Mouse (Mus musculus) layer of hippocampus, adult 2 months (tissue): ENCODE measurements around the gene Fmo3. TPM values are rescaled to one million over a fixed set of nuclear protein-coding genes. Genes with fewer than 3 reads are reported as not detected.

Experiments used
- DNase-seq, 2 experiments: peaks; one replicate each; pipeline ENCODE4 v3.0.0; 2022; ENCODE audit warnings: low spot score in 2 of 2
- H3K27ac ChIP-seq: fragments of 200-600 bp; 2 replicates; pipeline ENCODE4 v1.8.1; 2022
- H3K4me3 ChIP-seq: fragments of 200-600 bp; 2 replicates; pipeline ENCODE4 v1.8.1; 2022; ENCODE audit warnings: mild to moderate bottlenecking
- CTCF ChIP-seq: fragments of 200-600 bp; conservative IDR thresholded peaks from 2 replicates; pipeline ENCODE4 v1.8.1; 2022; ENCODE audit warnings: antibody characterized with exemption, mild to moderate bottlenecking, moderate library complexity
- long read RNA-seq, 2 experiments: library from polyadenylated mRNA; stranded (forward); transcript quantifications; one replicate each; pipeline ENCODE4 v2.0.0; 2021; ENCODE audit warnings: borderline mapping rate in 2 of 2
- total RNA-seq, 2 experiments: library from RNA; stranded (reverse); gene quantifications; 2 replicates each; pipeline ENCODE4 v1.2.3; 2021

Gene Fmo3
- not detected for total RNA-seq
- long read RNA-seq, experiment 1: 0 reads
- long read RNA-seq, experiment 2: 0 reads

GRCm38 (mm10) chr1:162984428-162984827 lies at the start of gene Fmo3:
Gene Fmo3 (minus strand): TSS chr1:162984528.
- no peak for TF ChIP-seq CTCF
- no peak for DNase-seq
- Histone ChIP-seq H3K4me3 (no peak within 1 kb of the TSS), H3K27ac (no peak within 1 kb of the TSS)

GRCm38 (mm10) chr1:163023075-163023474 lies 38.7 kb upstream of the Fmo3 start:
- no peak for DNase-seq
- no peak for TF ChIP-seq CTCF

GRCm38 (mm10) chr1:163009220-163009619 lies 24.9 kb upstream of the Fmo3 start:
- DNase-seq: no peak
- no peak overlapping the region for H3K4me3 ChIP-seq
- TF ChIP-seq CTCF: no peak
- no peak overlapping the region for H3K27ac ChIP-seq

More at GRCm38 (mm10) chr1:163023075-163023474, 38.7 kb upstream of the Fmo3 start:
- Histone ChIP-seq H3K27ac (no peak overlapping the region), H3K4me3 (no peak overlapping the region)

GRCm38 (mm10) chr1:163003496-163003895 lies 19.2 kb upstream of the Fmo3 start:
- no peak for TF ChIP-seq CTCF
- no peak overlapping the region for H3K27ac ChIP-seq
- H3K4me3 ChIP-seq: no peak overlapping the region
- no peak for DNase-seq

- DNase-seq: no peak
- Histone ChIP-seq H3K4me3 (no peak overlapping the region), H3K27ac (no peak overlapping the region)
- TF ChIP-seq CTCF: no peak
Observed at GRCm38 (mm10) chr1:163001271-163001829, 17.0 kb upstream of the Fmo3 start.

- DNase-seq: no peak
- no peak overlapping the region for H3K4me3 ChIP-seq
- TF ChIP-seq CTCF: no peak
- H3K27ac ChIP-seq: no peak overlapping the region
Observed at GRCm38 (mm10) chr1:162987546-162987945, 3.2 kb upstream of the Fmo3 start.

GRCm38 (mm10) chr1:162986777-162987176 lies 2.4 kb upstream of the Fmo3 start:
- DNase-seq: no peak
- H3K4me3 ChIP-seq: no peak overlapping the region
- no peak for TF ChIP-seq CTCF
- H3K27ac ChIP-seq: no peak overlapping the region

- no peak for TF ChIP-seq CTCF
- H3K27ac ChIP-seq: no peak overlapping the region
- no peak for DNase-seq
- H3K4me3 ChIP-seq: no peak overlapping the region
Observed at GRCm38 (mm10) chr1:162986121-162986748, 1.9 kb upstream of the Fmo3 start.

- no peak overlapping the region for H3K27ac ChIP-seq
- DNase-seq: no peak
- no peak for TF ChIP-seq CTCF
- H3K4me3 ChIP-seq: no peak overlapping the region
Observed at GRCm38 (mm10) chr1:162963556-162963955, 20.8 kb downstream of the Fmo3 start.

GRCm38 (mm10) chr1:162957422-162957821 lies 26.9 kb downstream of the Fmo3 start:
- DNase-seq: no peak
- no peak for TF ChIP-seq CTCF
- H3K4me3 ChIP-seq: no peak overlapping the region
- H3K27ac ChIP-seq: no peak overlapping the region

GRCm38 (mm10) chr1:162953079-162953478 lies 31.2 kb downstream of the Fmo3 start:
- no peak overlapping the region for H3K4me3 ChIP-seq
- DNase-seq: no peak
- no peak overlapping the region for H3K27ac ChIP-seq
- no peak for TF ChIP-seq CTCF

GRCm38 (mm10) chr1:162949763-162950162 lies 34.6 kb downstream of the Fmo3 start:
- no peak for DNase-seq
- TF ChIP-seq CTCF: no peak
- no peak overlapping the region for H3K4me3 ChIP-seq
- H3K27ac ChIP-seq: no peak overlapping the region

- no peak for TF ChIP-seq CTCF
- Histone ChIP-seq H3K27ac (no peak overlapping the region), H3K4me3 (no peak overlapping the region)
- no peak for DNase-seq
Observed at GRCm38 (mm10) chr1:162947934-162948333, 36.4 kb downstream of the Fmo3 start.
